Mouse (Mus musculus): ENCODE data around the gene Sesn1.

- TF ChIP-seq POLR2A (IDR thresholded peaks at IDR 0.05; ENCODE audit: insufficient read depth, low read depth, low read length) (no peak), CTCF (IDR thresholded peaks at IDR 0.05; ENCODE audit: insufficient read depth, low read depth, low read length) (peak; percentile 62)
Observed at GRCm38 (mm10) chr10:41933536-41933935, 123.8 kb downstream of the Sesn1 start.
